ENCODE assay signal across 11 mouse cellular contexts in genomic region chr11:19024496-19025265, GRCm38 (mm10). TPM values are rescaled to one million over a fixed set of nuclear protein-coding genes. Genes with fewer than 3 reads are reported as not detected.
DNase-seq lines count a peak whose midpoint lies in the region; ATAC-seq and TF ChIP-seq lines count a peak whose summit lies in the region.
"Had no signal": no experiment of that assay in that cellular context is flagged by ENCODE, and none has a peak within 500 bp of the region (broad histone marks: within the 10 kb centered on the region; RNA-seq: fewer than 3 reads in every experiment).

No protein-coding gene starts in this region.

- peak; percentile 60 for DNase-seq in adrenal gland, postnatal 10 days
- DNase-seq in adrenal gland, adult 8-10 months: no peak
- DNase-seq in layer of hippocampus, adult 11-12 months (ENCODE audit: low spot score): peak; percentile 49
- DNase-seq in layer of hippocampus, postnatal 36 days: no peak
- peak; percentile 85 for DNase-seq in adipocyte (ENCODE audit: low spot score)
- peak; percentile 87 for DNase-seq in hindbrain, postnatal 0 days (ENCODE audit: low spot score)
- DNase-seq in thymus, postnatal 10 days (ENCODE audit: low spot score in 2 of 2): no peak

- H3K4me3 ChIP-seq in hindbrain, postnatal 0 days (ENCODE audit: low read length): no peak overlapping the region
- H3K4me3 ChIP-seq: heart, embryonic 13.5 days; limb, embryonic 13.5 days; neural tube, embryonic 13.5 days had no signal

- H3K9ac ChIP-seq in hindbrain, postnatal 0 days (replicated peaks; ENCODE audit: low read length): no peak overlapping the region
- H3K9ac ChIP-seq: heart, embryonic 13.5 days; limb, embryonic 13.5 days; neural tube, embryonic 13.5 days had no signal

- ATAC-seq in hindbrain, postnatal 0 days: no peak
- ATAC-seq in erythroid progenitor cell, adult 5-6 weeks (replicated peaks; ENCODE audit: low FRiP score, poor library complexity, severe bottlenecking): no peak

- H3K9me3 ChIP-seq in hindbrain, postnatal 0 days (ENCODE audit: low read length): no peaks in the 10 kb centered on the region
- H3K9me3 ChIP-seq: heart, embryonic 13.5 days; limb, embryonic 13.5 days; neural tube, embryonic 13.5 days had no signal

- TF ChIP-seq CTCF in hindbrain, postnatal 0 days (IDR thresholded peaks at IDR 0.05; ENCODE audit: low read depth): peak; percentile 68

- H3K27me3 ChIP-seq in hindbrain, postnatal 0 days (ENCODE audit: insufficient read depth, low read length): no peaks in the 10 kb centered on the region
- H3K27me3 ChIP-seq: heart, embryonic 13.5 days; neural tube, embryonic 13.5 days had no signal

- H3K4me1 ChIP-seq in hindbrain, postnatal 0 days (ENCODE audit: insufficient read depth, low read length): peaks cover 10% of the 10 kb centered on the region; the same call in 1 of the 2 replicates

- H3K36me3 ChIP-seq in hindbrain, postnatal 0 days (ENCODE audit: insufficient read depth, low read length): no peaks in the 10 kb centered on the region
- H3K36me3 ChIP-seq: heart, embryonic 13.5 days; limb, embryonic 13.5 days; neural tube, embryonic 13.5 days had no signal

- WGBS in hindbrain, postnatal 0 days: 37% methylated on average over 8 of the region's 8 CpGs

- no peak overlapping the region for H3K4me2 ChIP-seq in hindbrain, postnatal 0 days (ENCODE audit: low read depth, low read length)
- H3K4me2 ChIP-seq: limb, embryonic 13.5 days; neural tube, embryonic 13.5 days had no signal

- H3K27ac ChIP-seq in hindbrain, postnatal 0 days: no peak overlapping the region
- H3K27ac ChIP-seq: heart, embryonic 13.5 days; limb, embryonic 13.5 days; neural tube, embryonic 13.5 days had no signal

RNA-seq across cellular contexts. Expression of gene Meis1, which starts 5.9 kb away (rescaled TPM):
- total RNA-seq in adrenal gland, postnatal 10 days (2021): 10 to 100 TPM; 42.5 to 47.2 TPM
- 10 to 100 TPM; 47.3 to 67.8 (median 55.1) TPM for total RNA-seq in adrenal gland, adult 8-10 months (2022)
- total RNA-seq in layer of hippocampus, postnatal 36 days (2021): 1 to 10 TPM; 1.8 to 2.3 TPM
- 89.3 and 99.4 TPM in 2 replicates for total RNA-seq in hindbrain, postnatal 0 days (2014; rRNA removed)
- polyA plus RNA-seq in hindbrain, postnatal 0 days (2015; fragmentation: Nextera tagmentation; extraction: Ambion mirVana): 112 and 114 TPM in 2 replicates
- 6.1 and 8.0 TPM in 2 replicates for total RNA-seq in erythroid progenitor cell, adult 5-6 weeks (2015; ENCODE audit: low replicate concordance)
- 1.8 and 3.5 TPM in 2 replicates for total RNA-seq in erythroid progenitor cell, adult 5-6 weeks (2017; ENCODE audit: low replicate concordance)

Comparison
In these comparisons a context has a peak if more than half of its experiments do, and no peak if none do; other contexts are left out.
1. DNase-seq: peak in adrenal gland, postnatal 10 days (single experiment), layer of hippocampus, adult 11-12 months (single experiment), adipocyte (single experiment) and hindbrain, postnatal 0 days (single experiment); none in adrenal gland, adult 8-10 months (single experiment), layer of hippocampus, postnatal 36 days (0 of 2) and thymus, postnatal 10 days (0 of 2).
2. RNA of gene Meis1, which starts 5.9 kb away (total RNA-seq): 89.3 to 99.4 TPM in hindbrain, postnatal 0 days, 47.3 to 67.8 TPM in adrenal gland, adult 8-10 months and 42.5 to 47.2 TPM in adrenal gland, postnatal 10 days; 1.8 to 8.0 TPM in erythroid progenitor cell, adult 5-6 weeks and 1.8 to 2.3 TPM in layer of hippocampus, postnatal 36 days; every median in the first group is over 4 times any median in the second.